Mouse (Mus musculus): Measurements from ENCODE around the gene Nup50.

Gene Nup50

GRCm38 (mm10) chr15:84953259-84953658 lies 30.0 kb downstream of the Nup50 start:
- DNase-seq = no peak

- peak; percentile 59 to 78 for DNase-seq
Measured at GRCm38 (mm10) chr15:84957851-84958250, 34.6 kb downstream of the Nup50 start.

- DNase-seq = no peak
Measured at GRCm38 (mm10) chr15:84958331-84958730, 35.1 kb downstream of the Nup50 start.

GRCm38 (mm10) chr15:84959891-84960290 lies 36.7 kb downstream of the Nup50 start:
- no peak for DNase-seq

- DNase-seq = peak; percentile 46 to 47
Measured at GRCm38 (mm10) chr15:84960692-84961091, 37.5 kb downstream of the Nup50 start.

GRCm38 (mm10) chr15:84962518-84962917 lies 39.3 kb downstream of the Nup50 start:
- peak in 1 of 2 experiments; percentile 44 for DNase-seq

GRCm38 (mm10) chr15:84964771-84965170 lies 41.6 kb downstream of the Nup50 start:
- DNase-seq = no peak

GRCm38 (mm10) chr15:84965575-84966360 lies 42.6 kb downstream of the Nup50 start:
- DNase-seq = peak; percentile 47 to 56

- no peak for DNase-seq
Measured at GRCm38 (mm10) chr15:84968534-84968933, 45.3 kb downstream of the Nup50 start.

- peak; percentile 72 to 74 for DNase-seq
Measured at GRCm38 (mm10) chr15:84972860-84973543, 49.8 kb downstream of the Nup50 start.

- no peak for DNase-seq
Measured at GRCm38 (mm10) chr15:84973544-84973871, 50.3 kb downstream of the Nup50 start.

- no peak for DNase-seq
Measured at GRCm38 (mm10) chr15:84975729-84976128, 52.5 kb downstream of the Nup50 start.

- DNase-seq = no peak
Measured at GRCm38 (mm10) chr15:84981609-84982313, 58.5 kb downstream of the Nup50 start.

GRCm38 (mm10) chr15:84982888-84983287 lies 59.7 kb downstream of the Nup50 start:
- no peak for DNase-seq

- DNase-seq = no peak
Measured at GRCm38 (mm10) chr15:84983721-84984120, 60.5 kb downstream of the Nup50 start.

GRCm38 (mm10) chr15:84985516-84986160 lies 62.4 kb downstream of the Nup50 start:
- DNase-seq = no peak

GRCm38 (mm10) chr15:84986171-84987019 lies 63.2 kb downstream of the Nup50 start:
- peak in 1 of 2 experiments; percentile 71 for DNase-seq

- DNase-seq = peak; percentile 67 to 70
Measured at GRCm38 (mm10) chr15:84987020-84987815, 64.0 kb downstream of the Nup50 start.

GRCm38 (mm10) chr15:84987874-84988825 lies 64.9 kb downstream of the Nup50 start, which contains the start of gene 5031439G07Rik:
5031439G07Rik (minus strand) TSS chr15:84988551.
- DNase-seq = peak; percentile 89 to 90

- DNase-seq = no peak
Measured at GRCm38 (mm10) chr15:84989098-84989497, 65.9 kb downstream of the Nup50 start.

Data from cerebellum, postnatal 14 days (tissue).